Mouse (Mus musculus): ENCODE data around the gene Atat1. TPM values are rescaled to one million over a fixed set of nuclear protein-coding genes. Genes with fewer than 3 reads are reported as not detected.
"Not testable (repeated sequence)": the region's sequence is repeated elsewhere in the genome, so short reads cannot be mapped to it uniquely, and the experiment has no call there.

The Atat1 gene
- total RNA-seq (2021), result 1 to 10 TPM; 3.5 to 4.3 TPM
- long read RNA-seq, experiment 1, partial matches to known transcripts, result 0 of 2 reads
- long read RNA-seq, experiment 1, other reads (novel, unspliced or antisense), result 0 of 2 reads
- long read RNA-seq, experiment 2, partial matches to known transcripts, result 0 of 2 reads
- long read RNA-seq, experiment 2, other reads (novel, unspliced or antisense), result 0 of 2 reads

DNA sequence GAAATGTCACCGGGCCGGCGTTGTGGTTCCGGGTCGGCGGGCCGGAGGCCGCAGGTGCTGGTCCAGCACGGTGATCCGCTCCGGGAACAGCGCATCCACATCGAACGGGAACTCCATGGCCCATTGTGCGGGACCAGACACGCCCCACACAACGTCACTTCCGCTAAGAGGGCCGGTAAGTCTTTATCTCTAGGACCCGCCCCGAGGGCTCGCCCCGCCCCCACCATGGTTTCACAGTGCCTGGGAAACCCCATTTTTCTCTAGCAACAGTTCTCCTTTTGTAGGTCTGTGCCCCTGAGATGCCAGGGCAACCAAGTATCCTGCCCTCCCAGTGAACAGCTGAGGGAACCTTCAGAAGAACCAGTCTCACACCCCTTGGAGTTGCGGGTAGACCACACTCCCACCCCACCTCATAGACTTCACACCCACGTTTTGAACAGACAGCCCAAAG, at the start of gene Atat1:
Atat1 (minus strand) TSS at position 157 of the 451 bp plus-strand sequence.
- intact Hi-C loops (cut with DNase I; ENCODE audit: low total_unique reads), result no loop called here

DNA sequence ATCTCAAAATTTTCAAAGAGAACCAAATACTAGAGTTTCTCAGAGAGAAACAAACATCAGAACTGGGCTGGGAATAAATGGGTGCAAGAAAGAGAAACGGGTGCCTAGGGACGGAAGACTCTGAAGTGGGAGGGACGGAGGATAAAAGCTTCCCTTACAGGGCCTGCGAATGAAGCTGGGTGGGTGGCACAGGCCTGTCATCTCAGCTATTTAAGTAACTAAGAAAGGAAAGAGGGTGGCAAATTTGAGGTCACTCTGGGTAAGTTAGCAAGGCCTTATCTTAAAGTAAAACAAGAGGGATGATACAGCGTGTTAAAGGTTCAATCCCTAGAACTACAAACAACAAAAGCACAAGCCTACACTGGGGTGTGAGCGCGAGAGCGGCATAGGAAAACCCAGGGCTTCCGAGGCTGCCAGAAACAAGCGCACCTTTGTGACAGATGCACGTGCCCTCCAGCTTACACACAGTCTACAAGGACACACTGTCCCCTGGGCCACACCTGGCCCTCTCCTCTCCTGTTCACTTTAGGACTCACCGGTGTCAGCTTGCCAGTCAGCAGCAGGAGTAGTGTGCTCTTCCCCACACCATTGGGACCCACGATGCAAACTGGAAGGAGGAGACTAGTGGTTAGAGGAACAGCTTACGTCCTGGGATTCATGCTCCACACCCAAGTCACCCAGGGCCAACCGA, 48.8 kb upstream of the Atat1 start:
- intact Hi-C loops (cut with DNase I; ENCODE audit: low total_unique reads), result no loop called here
- no peak for DNase-seq

More for the DNA sequence above, at the start of gene Atat1:
- peak; percentile 96 for DNase-seq

DNA sequence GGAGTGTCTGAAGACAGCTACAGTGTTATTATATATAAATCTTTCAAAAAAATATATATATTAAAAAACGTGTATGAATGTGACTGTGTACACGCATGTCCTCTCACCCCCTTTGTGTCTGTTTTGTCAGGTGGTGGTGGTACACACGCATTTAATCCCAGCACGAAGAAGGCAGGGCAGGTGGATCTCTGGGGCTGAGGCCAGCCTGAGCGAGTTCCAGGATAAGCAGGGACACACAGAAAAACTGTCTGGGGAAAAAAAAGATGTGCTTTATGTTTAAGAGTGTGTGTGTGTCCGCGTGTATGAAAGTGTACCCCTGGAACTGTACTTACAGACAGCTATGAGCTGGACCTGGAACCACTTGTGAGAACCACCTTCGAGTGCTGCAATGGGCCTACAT, 44.8 kb upstream of the Atat1 start:
- intact Hi-C loops (cut with DNase I; ENCODE audit: low total_unique reads), result no loop called here
- DNase-seq, result no peak

DNA sequence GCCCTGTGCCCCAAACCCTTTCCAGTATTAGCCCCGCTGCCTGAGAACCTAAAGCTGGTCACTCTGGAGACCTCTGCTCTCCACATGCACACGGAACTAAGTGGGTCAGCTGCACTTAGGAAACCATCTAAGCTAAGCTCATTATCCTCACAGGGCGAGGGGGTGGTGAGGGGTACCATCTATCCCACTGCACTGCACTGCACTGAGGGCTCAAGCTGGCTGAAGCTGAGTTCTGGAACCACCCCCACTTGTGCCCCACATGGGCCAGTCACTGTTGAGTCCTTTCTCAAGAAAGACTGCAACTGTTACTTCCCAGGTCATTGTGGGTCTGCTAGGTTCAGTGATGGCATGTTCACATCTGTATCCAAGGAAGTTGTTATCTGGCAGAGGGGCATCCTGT, 42.7 kb upstream of the Atat1 start:
- intact Hi-C loops (cut with DNase I; ENCODE audit: low total_unique reads); DNase-seq: not testable (repeated sequence)

DNA sequence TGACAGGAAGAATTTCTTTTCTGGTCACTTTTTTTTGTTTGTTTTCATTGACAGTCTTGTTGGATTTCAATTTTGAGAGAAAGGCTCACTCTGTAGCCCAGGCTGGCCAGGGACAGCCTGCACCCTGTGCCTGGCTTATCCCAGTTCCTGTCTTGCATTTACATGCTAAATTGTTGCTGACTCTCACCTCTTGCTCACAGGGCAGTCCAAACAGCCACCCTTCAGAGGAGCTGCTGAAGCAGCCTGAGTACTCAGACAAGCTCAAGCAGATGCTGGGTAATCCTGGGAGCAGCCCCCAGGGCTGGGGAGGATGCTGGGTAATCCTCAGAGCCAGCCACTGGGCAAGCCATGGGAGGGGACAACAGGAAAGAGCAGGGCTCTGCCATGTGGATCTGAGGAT, 41.1 kb upstream of the Atat1 start:
- DNase-seq; intact Hi-C loops (cut with DNase I; ENCODE audit: low total_unique reads): not testable (repeated sequence)

DNA sequence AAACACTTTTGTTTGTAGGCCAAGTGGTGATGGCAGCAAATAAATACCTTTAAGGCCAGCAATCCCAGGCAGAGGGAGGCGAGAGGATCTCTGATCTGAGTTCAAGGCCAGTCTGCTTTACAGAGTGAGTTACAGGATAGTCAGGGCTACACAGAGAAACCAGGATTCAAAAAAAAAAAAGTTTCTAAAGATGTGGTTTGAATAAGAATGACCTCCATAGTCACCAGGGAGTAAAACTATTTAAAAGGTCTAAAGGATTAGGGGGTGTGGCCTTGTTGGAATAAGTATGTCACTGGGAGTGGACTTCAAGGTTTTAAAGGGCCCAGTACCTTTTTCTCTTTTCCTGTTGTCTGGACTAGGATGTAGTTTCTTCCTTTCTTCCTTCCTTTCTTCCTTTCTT, 30.1 kb upstream of the Atat1 start:
- DNase-seq, result no peak
- intact Hi-C loops (cut with DNase I; ENCODE audit: low total_unique reads), result loop anchor here (2.0 kb wide), 1 partner anchor 53 kb away; no protein-coding TSS in a partner anchor

DNA sequence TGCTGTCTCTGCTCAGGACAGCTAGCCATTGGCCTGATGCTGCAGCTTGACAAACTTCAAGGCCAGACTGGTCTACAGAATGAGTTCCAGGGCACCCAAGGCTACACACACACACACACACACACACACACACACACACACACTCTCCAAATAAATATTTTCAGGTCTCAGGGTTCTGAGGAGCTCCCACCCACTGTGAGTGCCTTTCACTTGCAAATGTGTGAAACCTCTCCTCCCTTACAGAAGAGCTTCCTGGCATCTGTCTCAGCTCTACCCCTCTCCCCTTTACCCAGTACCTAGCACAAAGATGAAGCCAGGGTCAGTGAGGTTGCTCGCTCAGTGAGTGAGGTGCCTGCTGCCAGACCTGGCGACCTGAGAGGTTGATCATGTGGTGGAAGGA, 29.2 kb upstream of the Atat1 start:
- intact Hi-C loops (cut with DNase I; ENCODE audit: low total_unique reads), result loop anchor here (2.0 kb wide), 1 partner anchor 54 kb away; no protein-coding TSS in a partner anchor
- DNase-seq, result no peak

DNA sequence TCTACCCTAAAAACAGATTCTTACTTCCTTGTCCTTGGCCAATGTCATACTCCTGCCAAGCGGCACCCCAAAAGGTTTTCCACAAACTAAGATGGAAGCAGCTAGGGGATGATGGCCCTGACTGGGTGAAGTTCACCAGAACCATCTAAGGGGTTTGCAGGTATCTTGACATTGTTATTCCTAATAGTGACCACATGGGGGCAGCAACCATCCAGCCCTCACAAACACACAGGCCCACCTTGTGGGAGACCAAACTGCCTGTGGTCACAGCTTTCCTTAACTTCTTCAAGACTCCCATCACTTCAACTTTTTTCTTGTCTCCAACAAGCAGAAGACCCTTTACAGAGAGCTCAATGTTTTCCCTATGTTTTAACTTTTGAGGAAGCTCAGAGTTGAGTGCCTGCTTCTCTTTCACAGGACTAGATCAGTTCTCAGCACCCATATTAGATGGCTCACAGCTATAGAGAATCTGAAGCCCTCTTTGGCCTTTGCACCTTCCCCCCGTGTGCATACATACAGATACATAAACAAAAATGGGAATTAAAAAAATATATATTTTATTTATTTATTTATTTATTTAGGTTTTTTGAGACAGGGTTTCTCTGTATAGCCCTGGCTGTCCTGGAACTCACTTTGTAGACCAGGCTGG, 27.9 kb upstream of the Atat1 start:
- DNase-seq, result no peak
- intact Hi-C loops (cut with DNase I; ENCODE audit: low total_unique reads), result loop anchor here (2.0 kb wide), 1 partner anchor 55 kb away; no protein-coding TSS in a partner anchor

DNA sequence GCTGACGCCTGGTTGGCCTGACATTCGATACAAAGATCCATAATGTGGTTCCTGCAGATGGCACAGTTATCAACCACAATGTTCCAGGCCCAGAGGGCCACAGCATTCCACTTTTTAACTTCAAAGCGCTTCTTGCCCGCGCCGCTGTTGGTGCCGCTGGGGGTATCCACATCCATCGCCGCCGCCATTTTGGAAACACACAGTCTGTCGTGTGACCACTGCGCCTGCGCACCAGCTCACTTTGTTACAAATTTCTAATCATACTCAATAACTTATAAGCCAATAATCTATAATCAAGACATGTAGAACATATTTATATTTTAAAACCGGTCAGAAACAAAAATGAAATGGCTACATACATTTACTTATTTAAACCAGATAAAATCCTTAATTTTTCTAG, 25.9 kb upstream of the Atat1 start:
- DNase-seq; intact Hi-C loops (cut with DNase I; ENCODE audit: low total_unique reads): not testable (repeated sequence)

DNA sequence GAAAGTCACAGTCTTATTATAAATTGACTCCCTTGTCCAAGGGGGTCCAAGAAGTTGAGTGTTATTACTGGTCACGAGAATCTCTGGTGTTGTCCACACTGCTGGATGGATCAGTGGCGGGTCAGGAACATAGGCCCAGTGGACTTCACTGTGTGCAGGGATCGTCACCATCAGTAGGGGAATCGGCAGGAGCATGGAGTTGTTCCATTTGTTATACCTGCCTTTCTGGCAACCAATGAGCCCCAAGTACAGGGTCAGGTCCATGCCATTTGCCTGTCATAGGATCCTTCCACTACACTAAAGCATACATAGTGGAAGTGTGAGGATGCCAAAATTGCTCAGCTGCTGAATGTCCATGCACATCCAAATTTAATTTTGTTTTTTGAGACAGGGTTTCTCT, 22.7 kb upstream of the Atat1 start:
- DNase-seq, result no peak
- intact Hi-C loops (cut with DNase I; ENCODE audit: low total_unique reads), result no loop called here

DNA sequence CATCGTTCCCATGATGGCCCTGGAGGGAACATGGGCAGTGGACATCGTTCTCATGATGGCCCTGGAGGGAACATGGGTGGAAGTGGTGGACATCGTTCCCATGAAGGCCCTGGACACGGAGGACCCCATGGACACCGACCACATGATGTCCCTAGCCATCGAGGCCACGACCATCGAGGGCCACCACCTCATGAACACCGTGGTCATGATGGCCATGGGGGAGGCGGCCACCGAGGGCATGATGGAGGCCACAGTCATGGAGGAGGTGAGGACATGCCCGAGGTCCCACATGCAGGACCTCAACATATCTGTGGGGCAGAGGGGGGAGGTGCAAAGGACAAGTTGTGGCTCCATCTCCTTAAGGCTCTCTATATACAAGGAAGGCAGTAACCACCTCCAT, 20.8 kb upstream of the Atat1 start:
- intact Hi-C loops (cut with DNase I; ENCODE audit: low total_unique reads), result no loop called here

DNA sequence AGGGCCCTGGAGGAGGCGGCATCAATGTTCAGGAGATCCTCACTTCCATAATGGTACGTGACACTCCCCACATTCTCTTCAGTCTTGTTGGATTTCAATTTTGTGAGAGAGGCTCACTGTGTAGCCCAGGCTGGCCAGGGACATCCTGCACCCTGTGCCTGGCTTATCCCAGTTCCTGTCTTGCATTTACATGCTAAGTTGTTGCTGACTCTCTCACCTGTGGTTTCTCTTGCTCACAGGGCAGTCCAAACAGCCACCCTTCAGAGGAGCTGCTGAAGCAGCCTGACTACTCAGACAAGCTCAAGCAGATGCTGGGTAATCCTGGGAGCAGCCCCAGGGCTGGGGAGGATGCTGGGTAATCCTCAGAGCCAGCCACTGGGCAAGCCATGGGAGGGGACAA, 19.7 kb upstream of the Atat1 start:
- intact Hi-C loops (cut with DNase I; ENCODE audit: low total_unique reads), result no loop called here
- no peak for DNase-seq

More for the DNA sequence above, 20.8 kb upstream of the Atat1 start:
- DNase-seq, result no peak

DNA sequence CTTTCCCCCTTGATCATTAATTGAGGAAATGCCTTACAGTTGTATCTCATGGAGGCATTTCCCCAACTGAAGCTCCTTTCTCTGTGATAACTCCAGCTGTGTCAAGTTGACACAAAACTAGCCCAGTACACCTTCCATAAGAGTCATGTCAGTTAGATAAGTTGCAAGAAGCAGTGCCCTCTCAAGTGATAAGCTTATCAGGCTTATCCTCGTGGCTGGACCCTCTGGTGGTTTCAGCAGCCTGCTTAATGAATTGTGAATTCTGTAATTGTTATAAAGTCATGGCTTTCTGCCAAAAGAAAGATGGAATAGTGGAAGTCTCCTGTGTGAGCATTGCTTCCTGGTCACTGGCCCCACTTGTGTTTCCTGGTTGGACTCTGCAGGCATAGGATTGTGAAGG, 17.6 kb upstream of the Atat1 start:
- no peak for DNase-seq
- intact Hi-C loops (cut with DNase I; ENCODE audit: low total_unique reads), result no loop called here

DNA sequence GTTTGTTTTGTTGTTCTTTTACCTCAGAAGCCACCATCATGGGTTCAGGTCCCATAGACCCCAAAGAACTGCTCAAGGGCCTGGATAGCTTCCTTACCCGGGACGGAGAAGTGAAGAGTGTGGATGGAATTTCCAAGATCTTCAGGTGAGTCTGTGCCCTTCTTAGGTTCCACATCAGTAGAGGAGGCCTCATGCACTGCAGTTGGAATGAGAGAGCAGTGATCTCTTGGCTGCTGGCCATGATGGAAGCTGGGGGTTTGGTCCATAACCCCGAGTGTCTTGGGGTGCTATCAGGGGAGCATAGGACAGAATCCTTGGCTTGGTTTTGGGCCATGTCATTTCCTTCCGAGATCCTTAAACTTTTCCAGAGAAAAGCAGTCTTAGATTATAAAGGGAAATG, 13.4 kb upstream of the Atat1 start:
- intact Hi-C loops (cut with DNase I; ENCODE audit: low total_unique reads), result no loop called here
- no peak for DNase-seq

DNA sequence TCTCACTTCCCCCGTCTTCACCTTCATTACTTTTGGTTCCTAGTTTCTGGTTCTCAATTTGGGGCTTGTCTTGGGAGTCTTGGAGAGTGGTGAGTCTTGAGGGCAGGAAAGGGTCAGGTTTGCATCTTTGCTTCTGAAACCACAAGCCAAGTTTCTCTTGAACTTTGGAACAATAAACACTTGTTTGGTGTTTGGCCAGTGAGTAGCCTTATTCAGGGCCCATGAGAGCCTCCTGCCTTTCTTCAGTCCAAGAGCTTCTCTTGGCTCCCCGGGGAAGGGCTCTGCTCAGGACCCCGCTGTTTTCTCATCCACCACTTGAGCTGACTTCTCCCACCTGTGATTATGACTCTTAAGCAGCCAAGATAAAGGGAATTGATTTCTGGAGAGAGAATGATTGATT, 12.7 kb upstream of the Atat1 start:
- intact Hi-C loops (cut with DNase I; ENCODE audit: low total_unique reads), result no loop called here
- DNase-seq, result no peak

DNA sequence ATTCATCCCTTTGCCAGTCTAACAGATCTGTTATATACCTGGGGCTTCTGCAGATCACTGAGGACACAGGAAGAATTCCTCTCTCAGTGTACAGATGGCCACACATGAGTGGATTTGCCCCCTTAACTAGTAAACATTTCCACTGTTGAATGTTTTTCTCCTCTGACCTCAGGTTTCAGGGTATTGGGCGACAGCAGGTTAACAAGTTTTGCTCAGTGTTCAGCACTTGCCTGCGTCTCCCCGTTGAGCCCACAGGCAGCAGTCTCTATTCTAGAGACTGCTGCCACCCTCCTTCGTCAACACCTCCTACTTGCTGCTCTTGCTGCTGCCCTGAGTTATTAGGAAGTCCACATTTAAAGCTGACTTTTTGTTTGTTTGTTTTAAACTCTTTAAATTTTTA, 11.8 kb upstream of the Atat1 start:
- intact Hi-C loops (cut with DNase I; ENCODE audit: low total_unique reads), result no loop called here
- DNase-seq, result no peak

DNA sequence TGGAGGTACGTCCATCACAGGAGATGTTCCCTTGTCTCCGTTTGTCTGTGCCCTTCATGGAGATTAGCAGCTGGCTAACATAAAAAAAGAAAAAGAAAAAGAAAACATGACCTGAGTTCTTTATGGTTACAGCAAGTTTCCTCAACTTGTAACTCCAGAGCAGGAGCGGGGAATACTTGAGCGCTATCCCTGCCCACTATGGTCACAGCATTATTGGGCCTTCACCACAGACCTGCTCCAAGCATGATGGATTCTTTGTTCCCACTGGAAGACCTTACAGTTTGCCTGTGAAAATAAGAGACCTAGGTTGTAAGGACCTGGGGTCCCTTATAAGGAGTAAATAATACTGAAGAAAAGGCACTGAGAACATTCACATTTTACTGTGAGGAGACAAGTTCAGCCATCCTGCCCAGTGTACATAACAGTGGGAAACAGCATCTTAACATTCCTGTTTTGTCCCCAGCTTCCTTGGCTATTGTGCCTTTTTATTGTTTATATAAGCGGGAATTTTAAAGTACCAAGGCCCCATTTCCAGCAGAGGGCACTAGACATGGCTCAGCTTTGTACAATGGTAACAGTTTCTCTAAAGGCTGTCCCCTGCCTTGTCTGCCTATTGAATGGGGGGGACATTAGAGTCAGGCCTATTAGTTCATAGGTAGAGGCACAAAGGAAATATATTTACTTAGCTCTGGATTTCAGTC, 11.1 kb upstream of the Atat1 start:
- intact Hi-C loops (cut with DNase I; ENCODE audit: low total_unique reads), result no loop called here
- no peak for DNase-seq

DNA sequence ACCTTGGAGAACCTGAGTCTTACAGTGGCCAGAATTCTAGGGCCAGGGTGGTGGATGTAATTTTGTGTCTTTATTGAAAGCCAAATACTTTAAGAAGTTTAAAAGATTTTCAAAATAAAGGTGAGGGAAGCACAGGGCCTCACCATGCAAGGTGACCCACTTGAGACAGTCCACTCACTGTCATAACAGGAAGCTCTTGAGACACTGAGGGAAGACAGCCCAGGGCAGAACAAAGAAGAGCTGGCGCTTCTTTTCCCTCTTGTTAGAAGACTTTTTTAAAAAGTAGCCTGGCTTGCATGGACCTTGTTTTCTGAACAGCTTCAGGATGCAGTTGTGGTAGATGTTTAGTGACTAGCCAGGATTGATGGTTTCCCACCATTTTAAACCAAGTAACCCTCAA, 10.5 kb upstream of the Atat1 start:
- intact Hi-C loops (cut with DNase I; ENCODE audit: low total_unique reads), result no loop called here
- no peak for DNase-seq

DNA sequence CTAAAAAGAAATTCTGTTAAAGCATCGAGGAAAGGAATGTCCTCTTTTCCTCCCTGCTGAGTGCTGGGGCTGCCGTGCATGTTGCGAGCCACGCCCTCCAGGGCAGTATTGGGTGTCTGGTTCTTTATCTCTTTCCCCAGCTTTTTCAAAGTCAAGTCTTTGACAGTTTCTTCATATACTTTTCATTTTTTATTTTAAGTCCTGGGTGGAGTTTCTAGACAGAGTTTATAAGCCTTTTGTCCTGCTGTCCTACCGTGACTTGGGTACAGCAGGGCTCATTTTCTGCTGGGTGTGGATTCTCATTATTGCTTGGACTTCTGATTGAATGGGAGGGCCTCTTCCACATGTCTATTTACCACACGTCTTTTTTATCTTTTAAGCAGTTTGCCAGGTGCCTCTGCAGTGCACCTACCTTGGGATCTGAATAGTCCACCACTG, 10.0 kb upstream of the Atat1 start:
- intact Hi-C loops (cut with DNase I; ENCODE audit: low total_unique reads), result no loop called here

DNA sequence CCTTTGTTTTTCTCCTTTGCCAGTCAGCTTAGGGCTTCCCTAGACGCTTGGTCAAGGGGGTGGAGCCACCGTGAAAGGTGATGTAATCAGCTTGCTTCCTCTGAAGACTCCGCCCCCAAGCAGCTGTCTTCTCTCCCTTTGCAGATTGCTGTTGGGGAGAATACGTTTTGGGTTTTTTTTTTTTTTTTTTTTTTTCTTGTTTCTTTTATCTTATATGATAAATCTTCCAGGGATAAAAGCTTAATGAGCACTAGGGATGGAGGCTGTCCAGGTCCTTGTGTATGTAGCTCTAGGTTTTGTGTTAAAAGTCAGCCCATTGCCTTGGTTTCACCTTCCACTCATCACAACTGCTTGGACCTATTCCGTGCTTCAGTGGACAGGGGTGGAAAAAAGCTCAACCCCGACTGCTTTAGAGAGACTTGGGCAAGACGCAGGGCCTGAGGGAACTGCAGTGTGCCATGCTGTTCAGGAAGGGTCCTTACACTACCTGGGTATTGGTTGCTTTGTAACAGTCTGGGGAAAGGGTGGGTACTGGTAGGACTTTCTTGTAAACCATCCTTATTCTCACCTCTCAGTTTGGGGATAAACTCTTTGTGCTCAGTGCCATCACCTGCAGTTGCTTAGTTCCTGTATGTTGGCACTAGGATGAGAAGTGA, 9.3 kb upstream of the Atat1 start:
- intact Hi-C loops (cut with DNase I; ENCODE audit: low total_unique reads), result no loop called here
- DNase-seq, result peak; percentile 95

More for the DNA sequence above, 10.0 kb upstream of the Atat1 start:
- DNase-seq, result no peak

All from gastrocnemius, postnatal 14 days (tissue).